Mouse (Mus musculus): ENCODE data around the gene Gkap1. TPM values are rescaled to one million over a fixed set of nuclear protein-coding genes. Genes with fewer than 3 reads are reported as not detected.
A peak's percentile ranks its signal among the peaks of the same experiment; 100 is the strongest.

The Gkap1 gene
- polyA plus RNA-seq, 1 experiment from 2014 or later = 17.2 TPM

DNA sequence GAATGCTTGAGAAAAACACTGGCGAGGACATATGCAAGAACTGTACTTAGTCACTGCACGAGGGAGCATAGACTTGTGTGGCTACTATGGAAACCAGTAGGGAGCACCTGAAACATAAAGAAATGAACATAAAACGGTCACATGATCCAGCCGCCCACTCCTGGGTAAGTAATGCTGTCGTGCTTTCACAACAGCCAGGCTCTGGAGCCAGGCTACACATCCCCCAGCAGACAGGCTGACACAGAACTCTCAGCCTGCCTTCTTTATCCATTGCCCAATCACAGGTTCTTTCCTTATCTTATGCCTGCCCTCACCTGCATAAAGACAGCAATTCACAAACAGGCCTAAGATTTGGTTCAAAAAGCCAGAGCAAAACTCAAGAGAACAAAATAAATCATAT is 86.0 kb downstream of the Gkap1 start:
- no peaks in the 10 kb centered on the region for H3K27me3 ChIP-seq (ENCODE audit: insufficient read depth, poor library complexity, severe bottlenecking)
- H3K27ac ChIP-seq = no peak overlapping the region
- H3K9me3 ChIP-seq = no peaks in the 10 kb centered on the region
- 82% methylated on average over 5 of the region's 5 CpGs for WGBS
- DNase-seq (ENCODE audit: low spot score) = no peak
- H3K4me1 ChIP-seq = no peaks in the 10 kb centered on the region
- H3K4me3 ChIP-seq = no peak overlapping the region
- peaks cover 66% of the 10 kb centered on the region for H3K36me3 ChIP-seq

DNA sequence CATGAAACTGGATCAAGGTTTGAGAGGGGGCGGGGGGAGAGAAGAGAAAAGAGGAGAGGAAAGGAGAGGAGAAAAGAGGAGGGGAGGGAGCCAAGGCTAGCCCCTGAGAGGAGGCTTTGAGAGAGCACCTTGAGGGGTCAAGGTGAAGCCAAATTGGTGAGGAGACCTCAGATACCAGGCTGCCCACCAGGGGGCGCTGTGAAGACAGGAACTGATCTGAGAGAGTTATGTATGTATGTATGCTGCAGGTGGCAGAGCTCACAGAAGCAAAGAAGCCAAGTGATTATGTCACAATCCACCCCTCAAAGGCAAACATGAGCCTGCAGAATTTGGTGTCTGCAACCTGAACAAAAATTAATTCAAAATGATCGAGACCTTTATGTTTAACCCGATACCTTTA is 87.1 kb downstream of the Gkap1 start:
- WGBS = 64% methylated on average over 4 of the region's 4 CpGs
- Histone ChIP-seq H3K36me3 (peaks cover 62% of the 10 kb centered on the region), H3K4me3 (no peak overlapping the region), H3K4me1 (no peaks in the 10 kb centered on the region), H3K27me3 (ENCODE audit: insufficient read depth, poor library complexity, severe bottlenecking) (no peaks in the 10 kb centered on the region), H3K9me3 (no peaks in the 10 kb centered on the region), H3K27ac (no peak overlapping the region)
- DNase-seq (ENCODE audit: low spot score) = peak; percentile 90

DNA sequence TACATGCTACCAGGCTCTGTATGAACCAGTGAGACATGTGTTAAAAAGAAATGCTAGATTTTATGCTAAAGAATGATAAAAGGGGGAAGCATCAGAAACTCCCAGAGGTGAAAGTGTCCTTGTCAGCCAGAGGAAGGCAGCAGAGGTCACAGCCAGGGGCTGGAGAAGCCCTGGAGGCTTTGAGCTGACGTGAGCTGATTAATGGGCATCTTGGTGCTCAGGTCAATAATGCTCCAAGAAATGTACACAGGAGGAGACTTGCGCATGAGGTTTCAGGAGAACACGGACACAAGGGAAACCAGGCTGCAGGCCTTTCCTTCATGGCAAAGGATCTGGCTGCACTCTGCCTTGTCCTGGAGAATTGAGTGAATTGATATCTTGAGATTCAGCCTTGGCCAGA is 87.7 kb downstream of the Gkap1 start:
- Histone ChIP-seq H3K27me3 (ENCODE audit: insufficient read depth, poor library complexity, severe bottlenecking) (no peaks in the 10 kb centered on the region), H3K9me3 (no peaks in the 10 kb centered on the region), H3K4me3 (no peak overlapping the region), H3K27ac (no peak overlapping the region), H3K36me3 (peaks cover 60% of the 10 kb centered on the region), H3K4me1 (no peaks in the 10 kb centered on the region)
- no peak for DNase-seq (ENCODE audit: low spot score)
- WGBS = 89% methylated on average over 3 of the region's 3 CpGs

DNA sequence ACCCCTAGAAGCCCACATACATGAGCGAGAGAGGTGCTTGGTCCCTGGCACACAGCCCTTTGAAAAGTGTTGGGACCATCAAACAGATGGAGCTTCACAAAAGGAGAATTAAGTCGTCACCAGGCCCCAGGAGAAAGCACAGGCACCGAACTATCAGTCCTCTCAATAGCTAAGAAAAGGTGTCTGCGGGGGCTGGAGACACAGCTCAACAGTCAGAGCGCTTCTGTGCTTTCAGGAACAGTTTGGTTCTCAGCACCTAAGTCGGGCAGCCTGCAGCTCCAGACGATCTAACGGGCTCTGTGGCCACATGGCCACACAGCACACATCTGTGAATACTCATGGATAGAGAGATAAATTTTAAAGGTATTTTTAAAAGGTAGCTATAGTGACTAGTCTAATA is 89.2 kb downstream of the Gkap1 start:
- WGBS = 85% methylated on average over 8 of the region's 8 CpGs
- Histone ChIP-seq H3K27ac (no peak overlapping the region), H3K36me3 (peaks cover 57% of the 10 kb centered on the region), H3K4me1 (no peaks in the 10 kb centered on the region), H3K4me3 (no peak overlapping the region), H3K27me3 (ENCODE audit: insufficient read depth, poor library complexity, severe bottlenecking) (no peaks in the 10 kb centered on the region), H3K9me3 (no peaks in the 10 kb centered on the region)
- no peak for DNase-seq (ENCODE audit: low spot score)

DNA sequence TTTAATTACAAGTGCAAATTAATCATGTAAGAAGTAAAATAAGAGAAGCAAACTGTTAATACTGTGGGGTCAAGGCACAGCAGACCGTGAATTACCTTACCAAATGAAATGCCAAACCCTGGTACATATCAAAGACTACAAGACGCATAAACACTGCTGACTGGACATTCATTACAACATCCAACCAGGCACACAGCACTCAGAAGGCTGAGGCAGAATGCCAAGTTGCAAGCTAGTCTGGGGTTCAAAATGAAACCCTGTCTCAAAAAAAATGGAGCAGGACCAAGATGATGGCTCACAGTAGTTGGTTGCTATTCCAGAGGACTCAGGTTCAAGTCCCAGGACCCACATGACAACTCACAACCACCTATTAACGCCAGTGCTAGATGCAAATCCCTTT is 91.4 kb downstream of the Gkap1 start:
- H3K4me1 ChIP-seq = no peaks in the 10 kb centered on the region
- H3K9me3 ChIP-seq = no peaks in the 10 kb centered on the region
- peaks cover 55% of the 10 kb centered on the region for H3K36me3 ChIP-seq
- no peaks in the 10 kb centered on the region for H3K27me3 ChIP-seq (ENCODE audit: insufficient read depth, poor library complexity, severe bottlenecking)
- H3K4me3 ChIP-seq = no peak overlapping the region
- no peak for DNase-seq (ENCODE audit: low spot score)
- no peak overlapping the region for H3K27ac ChIP-seq
- WGBS = 93% methylated on average over 3 of the region's 3 CpGs

Small RNA genes within 50 kb of the gene (microRNA-seq; reads per million reads assigned to microRNA genes)
- gene Mir6369 = not detected

Other genes starting within 250 kb of the Gkap1 start
- gene Klhl3, start 162.1 kb downstream of the Gkap1 start, polyA plus RNA-seq (2016; fragmentation: Nextera tagmentation; extraction: Ambion mirVana) = 2.5 and 3.4 TPM in 2 replicates
- gene Hnrnpa0, start 147.1 kb downstream of the Gkap1 start, polyA plus RNA-seq (2016; fragmentation: Nextera tagmentation; extraction: Ambion mirVana) = 14.0 and 16.6 TPM in 2 replicates
- gene Idnk, start 118.0 kb downstream of the Gkap1 start, polyA plus RNA-seq (2016; fragmentation: Nextera tagmentation; extraction: Ambion mirVana) = 35.0 and 36.5 TPM in 2 replicates
- 100 and 119 TPM in 2 replicates for gene Ubqln1, start 60.0 kb downstream of the Gkap1 start, polyA plus RNA-seq (2016; fragmentation: Nextera tagmentation; extraction: Ambion mirVana)
- gene Kif27, start 83.4 kb upstream of the Gkap1 start, polyA plus RNA-seq (2016; fragmentation: Nextera tagmentation; extraction: Ambion mirVana) = 0.20 and 0.31 TPM in 2 replicates
- 34.7 and 35.3 TPM in 2 replicates for gene 2210016F16Rik, start 109.5 kb upstream of the Gkap1 start, polyA plus RNA-seq (2016; fragmentation: Nextera tagmentation; extraction: Ambion mirVana)
- 21.8 and 26.0 TPM in 2 replicates for gene Rmi1, start 126.5 kb upstream of the Gkap1 start, polyA plus RNA-seq (2016; fragmentation: Nextera tagmentation; extraction: Ambion mirVana)
- 1,257 and 1,505 TPM in 2 replicates for gene Hnrnpk, start 127.6 kb upstream of the Gkap1 start, polyA plus RNA-seq (2016; fragmentation: Nextera tagmentation; extraction: Ambion mirVana)

Measured in heart, embryonic 10.5 days (tissue).